Mouse (Mus musculus) thymus, postnatal 25 days (tissue): ENCODE measurements at regions not wholly inside any gene's neighbourhood (a gene's known extent, or its start where the extent isn't known, plus 50 kb on each side); places are given as distances from the start of the nearest gene placed in this dataset.

Experiments used
- DNase-seq: peaks from one replicate; pipeline ENCODE4 v3.0.0; 2022

DNA sequence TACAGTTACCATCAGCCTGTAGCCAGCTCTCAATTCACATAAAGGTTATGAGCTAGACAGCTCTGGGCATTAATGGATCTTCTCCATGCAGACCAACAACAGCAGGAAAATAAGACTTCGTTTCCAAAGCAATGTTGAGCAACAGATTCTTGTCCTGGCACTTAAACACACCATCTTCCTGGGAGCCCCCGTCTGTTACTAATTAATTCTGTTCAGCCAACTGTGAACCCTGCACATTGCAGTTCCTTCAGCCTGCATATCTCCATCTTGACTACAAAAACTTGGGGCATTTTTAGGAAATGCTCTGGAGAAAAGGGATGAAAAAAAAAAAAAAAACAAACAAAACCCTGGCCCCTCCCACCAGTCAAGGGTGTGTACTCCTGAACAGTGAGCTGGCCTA, 131.2 kb downstream of the Gpat3 start:
- no peak for DNase-seq

- DNase-seq = no peak
Measured at GRCm38 (mm10) chr5:100951210-100951609, 105.7 kb downstream of the Gpat3 start.
